Mouse (Mus musculus) cortical plate, adult 2 months (tissue): ENCODE results near the gene Hpse2.

ENCODE experiments used
- CTCF ChIP-seq: fragments of 200-500 bp; IDR thresholded peaks from 2 replicates; pipeline ENCODE4 v1.5.1; 2011; ENCODE audit warnings: mild to moderate bottlenecking, control low read depth, low read length; ENCODE audit not compliant: insufficient read depth; ENCODE audit errors: extremely low read depth
- POLR2A ChIP-seq: fragments of 200-500 bp; IDR thresholded peaks from 2 replicates; pipeline ENCODE4 v1.6.1; 2011; ENCODE audit warnings: mild to moderate bottlenecking, low read length, control low read depth; ENCODE audit not compliant: insufficient read depth; ENCODE audit errors: extremely low read depth

GRCm38 (mm10) chr19:43044506-43044905, 343.6 kb downstream of the Hpse2 start:
- TF ChIP-seq CTCF (no peak), POLR2A (no peak)
